Mouse (Mus musculus) telencephalon, adult 2 months (tissue): ENCODE data around the gene Tgfbr1.
A peak's percentile ranks its signal among the peaks of the same experiment; 100 is the strongest.

Experiments
- DNase-seq: peaks from one replicate; pipeline ENCODE4 v3.0.0-alpha.2; 2011; ENCODE audit warnings: low read depth, low spot score

The Tgfbr1 gene

GRCm38 (mm10) chr4:47422194-47422593, 69.2 kb downstream of the Tgfbr1 start:
- DNase-seq = no peak

- DNase-seq = no peak
Measured at GRCm38 (mm10) chr4:47422946-47423345, 69.9 kb downstream of the Tgfbr1 start.

- DNase-seq = no peak
Measured at GRCm38 (mm10) chr4:47424376-47424775, 71.4 kb downstream of the Tgfbr1 start.

- no peak for DNase-seq
Measured at GRCm38 (mm10) chr4:47425247-47425830, 72.3 kb downstream of the Tgfbr1 start.

- DNase-seq = no peak
Measured at GRCm38 (mm10) chr4:47427606-47428005, 74.6 kb downstream of the Tgfbr1 start.

GRCm38 (mm10) chr4:47430557-47430956, 77.5 kb downstream of the Tgfbr1 start:
- no peak for DNase-seq

GRCm38 (mm10) chr4:47431081-47431480, 78.1 kb downstream of the Tgfbr1 start:
- no peak for DNase-seq

- no peak for DNase-seq
Measured at GRCm38 (mm10) chr4:47432766-47433165, 79.7 kb downstream of the Tgfbr1 start.

GRCm38 (mm10) chr4:47435131-47435530, 82.1 kb downstream of the Tgfbr1 start:
- DNase-seq = no peak

- no peak for DNase-seq
Measured at GRCm38 (mm10) chr4:47435566-47436360, 82.7 kb downstream of the Tgfbr1 start.

- DNase-seq = peak; percentile 75
Measured at GRCm38 (mm10) chr4:47437365-47438340, 84.6 kb downstream of the Tgfbr1 start.

- no peak for DNase-seq
Measured at GRCm38 (mm10) chr4:47438956-47439355, 85.9 kb downstream of the Tgfbr1 start.

- peak; percentile 31 for DNase-seq
Measured at GRCm38 (mm10) chr4:47440951-47441350, 87.9 kb downstream of the Tgfbr1 start.

GRCm38 (mm10) chr4:47448526-47448925, 95.5 kb downstream of the Tgfbr1 start:
- DNase-seq = no peak

GRCm38 (mm10) chr4:47449116-47449515, 96.1 kb downstream of the Tgfbr1 start:
- no peak for DNase-seq

GRCm38 (mm10) chr4:47449586-47450522, 96.8 kb downstream of the Tgfbr1 start:
- no peak for DNase-seq
